Mouse (Mus musculus): Measurements from ENCODE around the gene Lrrc59. TPM values are rescaled to one million over a fixed set of nuclear protein-coding genes. Genes with fewer than 3 reads are reported as not detected.
A peak's percentile ranks its signal among the peaks of the same experiment; 100 is the strongest.
"Not testable (repeated sequence)": the region's sequence is repeated elsewhere in the genome, so short reads cannot be mapped to it uniquely, and the experiment has no call there.

Lrrc59 gene
- polyA plus RNA-seq, 1 experiment from 2014 or later: 198 TPM

- under 1% methylated on average over 82 of the region's 82 CpGs for WGBS
- Histone ChIP-seq H3K36me3 (no peaks in the 10 kb centered on the region), H3K4me1 (peaks cover 31% of the 10 kb centered on the region), H3K9me3 (no peaks in the 10 kb centered on the region), H3K27ac (peak within 1 kb of the TSS; percentile 84), H3K4me3 (peak within 1 kb of the TSS; percentile 96), H3K4me2 (peak within 1 kb of the TSS; percentile 67), H3K9ac (peak within 1 kb of the TSS; percentile 98), H3K27me3 (no peaks in the 10 kb centered on the region)
- ATAC-seq (ENCODE audit: borderline replicate concordance, extremely low read depth, low FRiP score, low TSS enrichment): peak; percentile 96
Observed at GRCm38 (mm10) chr11:94676754-94677606, 47.4 kb downstream of the Lrrc59 start, which contains the start of gene Xylt2. Xylt2 (minus strand) TSS chr11:94677515.

GRCm38 (mm10) chr11:94677607-94678145 is 48.1 kb downstream of the Lrrc59 start:
- no peak for ATAC-seq (ENCODE audit: borderline replicate concordance, extremely low read depth, low FRiP score, low TSS enrichment)
- no peaks in the 10 kb centered on the region for H3K27me3 ChIP-seq
- no peaks in the 10 kb centered on the region for H3K36me3 ChIP-seq
- H3K4me1 ChIP-seq: peaks cover 31% of the 10 kb centered on the region
- peak overlapping the region; percentile 96 for H3K4me3 ChIP-seq
- peak overlapping the region; percentile 67 for H3K4me2 ChIP-seq
- no peak overlapping the region for H3K27ac ChIP-seq
- 31% methylated on average over 15 of the region's 15 CpGs for WGBS
- no peaks in the 10 kb centered on the region for H3K9me3 ChIP-seq
- peak overlapping the region; percentile 98 for H3K9ac ChIP-seq

GRCm38 (mm10) chr11:94680639-94681038 is 51.1 kb downstream of the Lrrc59 start:
- Histone ChIP-seq H3K27ac (no peak overlapping the region), H3K4me1 (peaks cover 14% of the 10 kb centered on the region)
- ATAC-seq (ENCODE audit: borderline replicate concordance, extremely low read depth, low FRiP score, low TSS enrichment): no peak

GRCm38 (mm10) chr11:94681640-94682039 is 52.1 kb downstream of the Lrrc59 start:
- Histone ChIP-seq H3K4me3 (no peak overlapping the region), H3K9me3 (no peaks in the 10 kb centered on the region), H3K4me1 (peaks cover 4% of the 10 kb centered on the region; the same call in 1 of the 2 replicates), H3K36me3 (no peaks in the 10 kb centered on the region), H3K4me2 (no peak overlapping the region), H3K27ac (no peak overlapping the region), H3K9ac (no peak overlapping the region), H3K27me3 (no peaks in the 10 kb centered on the region)
- no peak for ATAC-seq (ENCODE audit: borderline replicate concordance, extremely low read depth, low FRiP score, low TSS enrichment)
- WGBS: 67% methylated on average over 4 of the region's 4 CpGs

More at GRCm38 (mm10) chr11:94680639-94681038, 51.1 kb downstream of the Lrrc59 start:
- Histone ChIP-seq H3K36me3 (no peaks in the 10 kb centered on the region), H3K9me3 (no peaks in the 10 kb centered on the region), H3K4me2 (no peak overlapping the region), H3K4me3 (no peak overlapping the region), H3K9ac (no peak overlapping the region), H3K27me3 (no peaks in the 10 kb centered on the region)

GRCm38 (mm10) chr11:94682427-94682826 is 52.9 kb downstream of the Lrrc59 start:
- peaks cover 4% of the 10 kb centered on the region; the same call in 1 of the 2 replicates for H3K4me1 ChIP-seq
- H3K36me3 ChIP-seq: no peaks in the 10 kb centered on the region
- no peak overlapping the region for H3K4me3 ChIP-seq
- no peak overlapping the region for H3K27ac ChIP-seq
- no peak overlapping the region for H3K9ac ChIP-seq
- H3K9me3 ChIP-seq: no peaks in the 10 kb centered on the region
- H3K27me3 ChIP-seq: no peaks in the 10 kb centered on the region
- WGBS: 66% methylated on average over 7 of the region's 7 CpGs
- no peak overlapping the region for H3K4me2 ChIP-seq
- no peak for ATAC-seq (ENCODE audit: borderline replicate concordance, extremely low read depth, low FRiP score, low TSS enrichment)

- Histone ChIP-seq H3K36me3 (no peaks in the 10 kb centered on the region), H3K9ac (no peak overlapping the region), H3K4me3 (no peak overlapping the region), H3K27me3 (no peaks in the 10 kb centered on the region), H3K4me1 (no peaks in the 10 kb centered on the region), H3K4me2 (no peak overlapping the region), H3K9me3 (no peaks in the 10 kb centered on the region), H3K27ac (no peak overlapping the region)
- WGBS: 73% methylated on average over 6 of the region's 6 CpGs
- no peak for ATAC-seq (ENCODE audit: borderline replicate concordance, extremely low read depth, low FRiP score, low TSS enrichment)
Observed at GRCm38 (mm10) chr11:94687178-94687577, 57.6 kb downstream of the Lrrc59 start.

GRCm38 (mm10) chr11:94692502-94692901 is 62.9 kb downstream of the Lrrc59 start:
- not testable (repeated sequence) for H3K4me2 ChIP-seq; H3K9ac ChIP-seq; H3K4me3 ChIP-seq; ATAC-seq (ENCODE audit: borderline replicate concordance, extremely low read depth, low FRiP score, low TSS enrichment); H3K36me3 ChIP-seq; H3K9me3 ChIP-seq; H3K27ac ChIP-seq; H3K27me3 ChIP-seq; H3K4me1 ChIP-seq

Other genes starting within 250 kb of the Lrrc59 start
- gene Abcc3, start 236.8 kb upstream of the Lrrc59 start, polyA plus RNA-seq (2015; fragmentation: Nextera tagmentation; extraction: Ambion mirVana): 5.3 TPM in 2 replicates
- gene Cacna1g, start 155.6 kb upstream of the Lrrc59 start, polyA plus RNA-seq (2015; fragmentation: Nextera tagmentation; extraction: Ambion mirVana): 7.3 and 7.7 TPM in 2 replicates
- gene Spata20, start 143.6 kb upstream of the Lrrc59 start, polyA plus RNA-seq (2015; fragmentation: Nextera tagmentation; extraction: Ambion mirVana): 0.06 and 0.31 TPM in 2 replicates
- 16.8 and 17.3 TPM in 2 replicates for gene Epn3, start 129.8 kb upstream of the Lrrc59 start, polyA plus RNA-seq (2015; fragmentation: Nextera tagmentation; extraction: Ambion mirVana)
- gene Mycbpap, start 108.0 kb upstream of the Lrrc59 start, polyA plus RNA-seq (2015; fragmentation: Nextera tagmentation; extraction: Ambion mirVana): 4.6 and 5.4 TPM in 2 replicates
- gene Rsad1, start 80.5 kb upstream of the Lrrc59 start, polyA plus RNA-seq (2015; fragmentation: Nextera tagmentation; extraction: Ambion mirVana): 3.2 and 3.7 TPM in 2 replicates
- 2.3 and 2.7 TPM in 2 replicates for gene Chad, start 64.7 kb upstream of the Lrrc59 start, polyA plus RNA-seq (2015; fragmentation: Nextera tagmentation; extraction: Ambion mirVana)
- 6.8 and 7.1 TPM in 2 replicates for gene Acsf2, start 27.9 kb upstream of the Lrrc59 start, polyA plus RNA-seq (2015; fragmentation: Nextera tagmentation; extraction: Ambion mirVana)
- 136 and 139 TPM in 2 replicates for gene Mrpl27, start 24.0 kb downstream of the Lrrc59 start, polyA plus RNA-seq (2015; fragmentation: Nextera tagmentation; extraction: Ambion mirVana)
- gene Eme1, start 24.2 kb downstream of the Lrrc59 start, polyA plus RNA-seq (2015; fragmentation: Nextera tagmentation; extraction: Ambion mirVana): 24.8 and 26.2 TPM in 2 replicates
- gene Xylt2, start 47.7 kb downstream of the Lrrc59 start, polyA plus RNA-seq (2015; fragmentation: Nextera tagmentation; extraction: Ambion mirVana): 23.2 and 23.4 TPM in 2 replicates
- 0.98 and 1.3 TPM in 2 replicates for gene Gm11541, start 74.7 kb downstream of the Lrrc59 start, polyA plus RNA-seq (2015; fragmentation: Nextera tagmentation; extraction: Ambion mirVana)
- 0.25 TPM in 1 of 2 replicates, not detected in the other for gene Cdc34b, start 112.0 kb downstream of the Lrrc59 start, polyA plus RNA-seq (2015; fragmentation: Nextera tagmentation; extraction: Ambion mirVana)
- not detected in 2 replicates for gene Tmem92, start 152.9 kb downstream of the Lrrc59 start, polyA plus RNA-seq (2015; fragmentation: Nextera tagmentation; extraction: Ambion mirVana)

Data from lung, embryonic 15.5 days (tissue).